Mouse (Mus musculus): ENCODE data around the gene Por. TPM values are rescaled to one million over a fixed set of nuclear protein-coding genes. Genes with fewer than 3 reads are reported as not detected.
A peak's percentile ranks its signal among the peaks of the same experiment; 100 is the strongest.

The Por gene
- polyA plus RNA-seq, 1 experiment from 2014 or later, result 66.8 TPM

- no peaks in the 10 kb centered on the region for H3K9me3 ChIP-seq
- H3K27me3 ChIP-seq (ENCODE audit: insufficient read depth, poor library complexity, severe bottlenecking), result no peaks in the 10 kb centered on the region
- DNase-seq (ENCODE audit: low spot score), result no peak
- no peak overlapping the region for H3K4me3 ChIP-seq
- peaks cover 33% of the 10 kb centered on the region for H3K36me3 ChIP-seq
- no peak overlapping the region for H3K27ac ChIP-seq
- WGBS, result 89% methylated on average over 5 of the region's 5 CpGs
- H3K4me1 ChIP-seq, result peaks cover 39% of the 10 kb centered on the region
Measured at GRCm38 (mm10) chr5:135709716-135710115, 39.9 kb downstream of the Por start.

GRCm38 (mm10) chr5:135710599-135711214 lies 40.9 kb downstream of the Por start:
- Histone ChIP-seq H3K27ac (no peak overlapping the region), H3K4me1 (peaks cover 44% of the 10 kb centered on the region), H3K4me3 (no peak overlapping the region), H3K27me3 (ENCODE audit: insufficient read depth, poor library complexity, severe bottlenecking) (no peaks in the 10 kb centered on the region), H3K36me3 (peaks cover 34% of the 10 kb centered on the region), H3K9me3 (no peaks in the 10 kb centered on the region)
- 74% methylated on average over 7 of the region's 7 CpGs for WGBS
- no peak for DNase-seq (ENCODE audit: low spot score)

GRCm38 (mm10) chr5:135711582-135712355 lies 41.9 kb downstream of the Por start:
- H3K27ac ChIP-seq, result peak overlapping the region; percentile 52; the same call in 1 of the 2 replicates
- H3K4me3 ChIP-seq, result no peak overlapping the region
- peaks cover 44% of the 10 kb centered on the region for H3K4me1 ChIP-seq
- DNase-seq (ENCODE audit: low spot score), result no peak
- H3K36me3 ChIP-seq, result peaks cover 39% of the 10 kb centered on the region
- WGBS, result 82% methylated on average over 13 of the region's 13 CpGs
- H3K27me3 ChIP-seq (ENCODE audit: insufficient read depth, poor library complexity, severe bottlenecking), result no peaks in the 10 kb centered on the region
- no peaks in the 10 kb centered on the region for H3K9me3 ChIP-seq

- H3K9me3 ChIP-seq, result no peaks in the 10 kb centered on the region
- H3K36me3 ChIP-seq, result peaks cover 39% of the 10 kb centered on the region
- peak overlapping the region; percentile 52; the same call in 1 of the 2 replicates for H3K27ac ChIP-seq
- no peak for DNase-seq (ENCODE audit: low spot score)
- H3K4me3 ChIP-seq, result no peak overlapping the region
- no peaks in the 10 kb centered on the region for H3K27me3 ChIP-seq (ENCODE audit: insufficient read depth, poor library complexity, severe bottlenecking)
- 37% methylated on average over 4 of the region's 4 CpGs for WGBS
- H3K4me1 ChIP-seq, result peaks cover 42% of the 10 kb centered on the region
Measured at GRCm38 (mm10) chr5:135712803-135713202, 43.0 kb downstream of the Por start.

GRCm38 (mm10) chr5:135713441-135714218 lies 43.8 kb downstream of the Por start:
- peak overlapping the region; percentile 77 for H3K27ac ChIP-seq
- no peaks in the 10 kb centered on the region for H3K27me3 ChIP-seq (ENCODE audit: insufficient read depth, poor library complexity, severe bottlenecking)
- H3K4me3 ChIP-seq, result no peak overlapping the region
- 57% methylated on average over 16 of the region's 16 CpGs for WGBS
- peak; percentile 89 for DNase-seq (ENCODE audit: low spot score)
- H3K36me3 ChIP-seq, result peaks cover 39% of the 10 kb centered on the region
- peaks cover 39% of the 10 kb centered on the region for H3K4me1 ChIP-seq
- no peaks in the 10 kb centered on the region for H3K9me3 ChIP-seq

GRCm38 (mm10) chr5:135715624-135716023 lies 45.8 kb downstream of the Por start:
- Histone ChIP-seq H3K9me3 (no peaks in the 10 kb centered on the region), H3K27ac (0 out of 2 replicates have a peak overlapping the region, but pooled peaks have one; percentile 13), H3K27me3 (ENCODE audit: insufficient read depth, poor library complexity, severe bottlenecking) (no peaks in the 10 kb centered on the region), H3K4me1 (peaks cover 44% of the 10 kb centered on the region), H3K4me3 (no peak overlapping the region), H3K36me3 (peaks cover 41% of the 10 kb centered on the region)
- no peak for DNase-seq (ENCODE audit: low spot score)
- 58% methylated on average over 10 of the region's 10 CpGs for WGBS

- peaks cover 48% of the 10 kb centered on the region for H3K36me3 ChIP-seq
Measured at GRCm38 (mm10) chr5:135719586-135720120, 49.8 kb downstream of the Por start.

GRCm38 (mm10) chr5:135720121-135720520 lies 50.3 kb downstream of the Por start:
- no peak overlapping the region for H3K27ac ChIP-seq

More at GRCm38 (mm10) chr5:135719586-135720120, 49.8 kb downstream of the Por start:
- no peaks in the 10 kb centered on the region for H3K27me3 ChIP-seq (ENCODE audit: insufficient read depth, poor library complexity, severe bottlenecking)
- no peak overlapping the region for H3K27ac ChIP-seq
- no peak for DNase-seq (ENCODE audit: low spot score)
- WGBS, result 79% methylated on average over 10 of the region's 10 CpGs
- H3K9me3 ChIP-seq, result no peaks in the 10 kb centered on the region
- H3K4me3 ChIP-seq, result no peak overlapping the region
- H3K4me1 ChIP-seq, result peaks cover 40% of the 10 kb centered on the region

GRCm38 (mm10) chr5:135721076-135721475 lies 51.2 kb downstream of the Por start:
- no peaks in the 10 kb centered on the region for H3K9me3 ChIP-seq
- WGBS, result 89% methylated on average over 8 of the region's 8 CpGs
- no peak overlapping the region for H3K4me3 ChIP-seq
- no peaks in the 10 kb centered on the region for H3K27me3 ChIP-seq (ENCODE audit: insufficient read depth, poor library complexity, severe bottlenecking)
- H3K27ac ChIP-seq, result no peak overlapping the region
- H3K36me3 ChIP-seq, result peaks cover 42% of the 10 kb centered on the region
- DNase-seq (ENCODE audit: low spot score), result no peak
- peaks cover 49% of the 10 kb centered on the region for H3K4me1 ChIP-seq

More at GRCm38 (mm10) chr5:135720121-135720520, 50.3 kb downstream of the Por start:
- no peaks in the 10 kb centered on the region for H3K27me3 ChIP-seq (ENCODE audit: insufficient read depth, poor library complexity, severe bottlenecking)
- 80% methylated on average over 3 of the region's 3 CpGs for WGBS
- peaks cover 45% of the 10 kb centered on the region for H3K4me1 ChIP-seq
- DNase-seq (ENCODE audit: low spot score), result no peak
- H3K36me3 ChIP-seq, result peaks cover 48% of the 10 kb centered on the region
- H3K9me3 ChIP-seq, result no peaks in the 10 kb centered on the region
- H3K4me3 ChIP-seq, result no peak overlapping the region

- WGBS, result 79% methylated on average over 11 of the region's 11 CpGs
- peaks cover 32% of the 10 kb centered on the region for H3K36me3 ChIP-seq
- H3K27ac ChIP-seq, result no peak overlapping the region
- H3K4me3 ChIP-seq, result no peak overlapping the region
- peaks cover 59% of the 10 kb centered on the region for H3K4me1 ChIP-seq
- no peaks in the 10 kb centered on the region for H3K9me3 ChIP-seq
- no peak for DNase-seq (ENCODE audit: low spot score)
- no peaks in the 10 kb centered on the region for H3K27me3 ChIP-seq (ENCODE audit: insufficient read depth, poor library complexity, severe bottlenecking)
Measured at GRCm38 (mm10) chr5:135722121-135722520, 52.3 kb downstream of the Por start.

GRCm38 (mm10) chr5:135723165-135723751 lies 53.4 kb downstream of the Por start:
- 64% methylated on average over 3 of the region's 3 CpGs for WGBS
- Histone ChIP-seq H3K27ac (0 out of 2 replicates have a peak overlapping the region, but pooled peaks have one; percentile 13), H3K27me3 (ENCODE audit: insufficient read depth, poor library complexity, severe bottlenecking) (no peaks in the 10 kb centered on the region), H3K4me3 (no peak overlapping the region), H3K9me3 (no peaks in the 10 kb centered on the region), H3K4me1 (peaks cover 62% of the 10 kb centered on the region), H3K36me3 (peaks cover 25% of the 10 kb centered on the region)
- no peak for DNase-seq (ENCODE audit: low spot score)
